Mouse (Mus musculus) large intestine, adult 2 months (tissue): Measurements from ENCODE around the gene Ppox. TPM values are rescaled to one million over a fixed set of nuclear protein-coding genes. Genes with fewer than 3 reads are reported as not detected.

Source experiments
- DNase-seq: peaks from one replicate; pipeline ENCODE4 v3.0.0-alpha.2; 2012; ENCODE audit warnings: low read depth, low spot score
- WGBS: fragments of 180-500 bp; shearing (Covaris S2); methylation state at CpG from one replicate; pipeline ENCODE4 v1.1.7; 2018; 5-methylcytosine and 5-hydroxymethylcytosine counted together
- polyA plus RNA-seq: library from polyadenylated mRNA; depleted of rRNA; stranded (reverse); fragments of >200 nt; gene quantifications from 2 replicates; pipeline ENCODE4 v1.2.3, GENCODE M21; 2012

The Ppox gene
- polyA plus RNA-seq, 1 experiment: 21.9 TPM

- under 1% methylated on average over 49 of the region's 49 CpGs for WGBS
- DNase-seq: no peak
Measured at GRCm38 (mm10) chr1:171287136-171288081, 6.4 kb upstream of the Ppox start, which contains the start of gene Usp21. TSS of gene Usp21 (minus strand) at chr1:171287991.

DNA sequence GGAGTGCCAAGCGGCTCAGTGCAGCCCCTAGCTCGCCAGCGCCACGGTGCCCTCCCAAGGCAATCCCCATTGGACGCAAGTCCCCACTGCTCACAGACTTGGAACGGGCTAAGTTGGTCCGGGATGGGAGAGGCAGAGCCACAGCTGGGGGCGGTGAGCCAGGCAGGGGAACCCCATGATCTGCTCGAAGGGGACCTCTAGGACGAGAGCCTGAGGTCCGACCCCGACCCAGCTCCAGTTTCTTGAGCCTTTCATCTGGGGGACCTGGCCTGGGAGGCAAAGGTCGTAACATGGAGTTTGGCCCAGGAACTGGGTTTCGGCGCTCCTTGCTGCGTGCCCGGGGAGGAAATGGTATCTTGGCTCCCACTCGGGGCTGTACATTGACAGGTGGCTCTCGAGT lies 5.5 kb upstream of the Ppox start:
- WGBS: 89% methylated on average over 19 of the region's 19 CpGs
- no peak for DNase-seq

GRCm38 (mm10) chr1:171285096-171285892 lies 4.3 kb upstream of the Ppox start:
- WGBS: 84% methylated on average over 20 of the region's 20 CpGs
- DNase-seq: no peak

DNA sequence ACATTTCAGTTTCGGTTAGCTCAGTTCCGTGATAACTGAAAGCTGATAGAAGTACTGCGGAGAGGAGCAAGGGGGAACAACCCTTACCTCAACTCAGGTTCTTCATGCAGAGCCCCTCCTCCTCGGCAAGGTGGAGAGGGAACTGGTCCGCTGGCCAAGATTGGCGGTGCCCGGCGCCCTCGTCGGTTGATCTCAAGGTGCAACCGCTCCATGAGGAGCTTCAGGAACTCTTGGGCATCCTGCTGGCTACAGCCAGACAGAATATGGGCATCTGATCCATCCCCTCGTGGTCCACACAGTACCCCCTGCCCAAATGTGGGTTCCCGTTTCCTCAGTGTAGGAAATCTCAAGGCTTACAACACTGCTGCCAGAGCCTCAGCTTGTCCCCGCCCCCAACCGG lies 3.5 kb upstream of the Ppox start:
- 86% methylated on average over 15 of the region's 15 CpGs for WGBS
- DNase-seq: no peak

GRCm38 (mm10) chr1:171283188-171284160 lies 2.5 kb upstream of the Ppox start:
- no peak for DNase-seq
- 88% methylated on average over 18 of the region's 18 CpGs for WGBS

- DNase-seq: no peak
- WGBS: 69% methylated on average over 18 of the region's 18 CpGs
Measured at GRCm38 (mm10) chr1:171282086-171282805, 1.3 kb upstream of the Ppox start.

GRCm38 (mm10) chr1:171281528-171281923 lies 540 bp upstream of the Ppox start:
- under 1% methylated on average over 10 of the region's 10 CpGs for WGBS
- DNase-seq: peak; percentile 72

GRCm38 (mm10) chr1:171280250-171280915 lies 603 bp downstream of the Ppox start:
- 2% methylated on average over 25 of the region's 25 CpGs for WGBS
- DNase-seq: no peak

GRCm38 (mm10) chr1:171279721-171280120 lies 1.3 kb downstream of the Ppox start:
- no peak for DNase-seq
- WGBS: 86% methylated on average over 5 of the region's 5 CpGs

GRCm38 (mm10) chr1:171279012-171279705 lies 1.8 kb downstream of the Ppox start:
- no peak for DNase-seq
- 86% methylated on average over 14 of the region's 14 CpGs for WGBS

DNA sequence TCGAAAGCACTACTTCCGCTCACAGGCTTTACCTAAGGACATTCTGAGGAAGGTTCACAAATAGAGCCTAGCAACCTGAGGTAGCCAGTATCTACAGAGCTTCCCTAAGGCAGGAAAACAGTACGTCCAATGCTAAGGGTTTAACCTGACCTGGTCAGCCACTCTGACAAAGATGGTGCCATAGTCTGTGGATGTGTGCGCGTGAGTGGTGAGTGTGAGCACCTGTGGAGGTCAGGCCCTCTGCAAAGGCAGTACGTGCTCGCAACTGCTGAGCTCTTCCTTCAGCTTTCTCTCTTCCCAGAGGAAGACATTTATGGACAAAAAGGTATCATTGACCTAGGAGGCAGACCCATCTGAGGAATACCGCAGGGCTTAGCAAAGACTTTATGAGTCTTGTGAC lies 2.5 kb downstream of the Ppox start:
- DNase-seq: no peak

GRCm38 (mm10) chr1:171277736-171278135 lies 3.2 kb downstream of the Ppox start:
- WGBS: 86% methylated on average over 10 of the region's 10 CpGs
- no peak for DNase-seq

More for the DNA sequence above, 2.5 kb downstream of the Ppox start:
- 96% methylated on average over 8 of the region's 8 CpGs for WGBS

GRCm38 (mm10) chr1:171276110-171276748 lies 4.8 kb downstream of the Ppox start:
- DNase-seq: no peak
- 88% methylated on average over 14 of the region's 14 CpGs for WGBS

DNA sequence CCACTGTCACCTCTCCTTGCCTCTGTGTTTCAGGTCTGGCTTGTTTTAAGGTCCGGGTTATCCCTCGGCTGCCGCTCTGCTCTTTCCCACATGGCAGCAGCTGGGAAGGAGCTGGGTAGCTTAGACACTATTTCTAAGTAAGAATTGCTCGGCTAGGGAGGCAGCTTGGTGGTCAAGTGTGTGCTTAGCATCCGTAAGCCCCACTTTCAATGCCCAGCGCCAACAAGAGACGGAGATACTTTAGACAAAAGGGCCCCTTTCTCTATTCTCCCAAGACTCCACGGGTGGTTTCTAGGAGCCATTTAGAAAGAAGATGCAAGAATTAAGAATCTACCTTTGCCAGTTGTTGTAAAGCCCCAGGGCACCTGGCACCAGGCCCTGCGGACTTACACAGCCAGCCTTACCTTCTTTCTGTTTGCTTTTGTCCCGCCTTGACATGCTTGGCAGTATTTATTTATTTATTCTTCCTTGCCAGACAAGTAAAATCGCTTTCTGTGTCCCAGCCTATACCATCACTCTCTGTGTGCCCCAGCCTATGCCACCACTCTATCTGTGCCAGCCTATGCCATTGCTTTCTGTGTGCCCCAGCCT lies 5.7 kb downstream of the Ppox start:
- DNase-seq: no peak
- 59% methylated on average over 11 of the region's 11 CpGs for WGBS

DNA sequence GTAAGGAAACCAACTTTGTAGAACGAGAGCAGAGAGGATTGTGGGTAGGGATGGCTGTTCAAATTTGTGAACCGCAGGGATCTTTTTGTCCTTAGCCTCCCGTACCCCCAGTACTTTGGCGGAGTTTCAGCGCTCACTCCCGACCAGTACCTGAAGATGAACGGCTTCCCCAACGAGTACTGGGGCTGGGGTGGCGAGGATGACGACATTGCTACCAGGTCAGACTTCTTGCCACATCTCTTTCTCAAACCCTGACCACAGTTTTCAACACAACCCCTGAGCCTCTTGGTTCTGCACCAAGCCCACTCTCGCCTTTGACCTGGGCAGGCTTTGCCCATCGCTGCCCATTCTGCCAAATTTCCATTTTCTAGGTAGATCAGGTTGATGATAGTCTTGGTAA lies 6.8 kb downstream of the Ppox start:
- DNase-seq: no peak
- 90% methylated on average over 12 of the region's 12 CpGs for WGBS

DNA sequence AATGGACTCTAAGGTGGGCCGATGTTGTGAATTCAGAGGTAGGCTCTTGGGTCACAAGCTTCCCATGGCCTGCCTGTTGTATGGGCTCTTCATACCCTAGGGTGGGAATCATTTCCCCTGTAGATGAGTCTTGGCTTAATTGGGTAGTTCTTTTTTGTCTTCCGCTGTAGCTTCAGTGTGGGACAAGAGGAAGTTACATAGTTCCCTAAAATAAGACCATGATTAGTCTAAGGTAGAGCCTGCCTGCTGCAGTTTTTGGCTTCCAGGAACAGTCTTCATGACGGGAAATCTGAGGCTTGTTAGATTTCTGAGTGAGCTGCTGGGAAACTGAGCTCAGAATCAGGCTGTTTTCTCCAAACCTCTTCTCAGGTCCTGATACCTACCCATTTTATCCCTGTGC lies 8.9 kb downstream of the Ppox start:
- 79% methylated on average over 3 of the region's 3 CpGs for WGBS
- DNase-seq: no peak

DNA sequence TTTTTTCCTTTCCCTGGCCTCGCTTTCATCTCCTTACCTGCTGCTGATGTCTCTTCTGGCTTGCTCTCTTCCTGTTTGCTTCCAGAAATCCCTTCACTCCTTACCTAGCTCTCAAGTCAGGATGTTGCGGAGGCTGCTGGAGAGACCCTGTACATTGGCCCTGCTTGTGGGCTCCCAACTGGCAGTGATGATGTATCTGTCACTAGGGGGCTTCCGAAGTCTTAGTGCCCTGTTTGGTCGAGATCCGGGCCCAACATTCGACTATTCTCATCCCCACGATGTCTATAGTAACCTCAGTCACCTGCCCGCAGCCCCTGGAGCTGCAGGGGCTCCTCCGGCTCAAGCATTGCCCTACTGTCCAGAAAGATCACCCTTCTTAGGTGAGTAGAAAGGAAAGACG lies 9.4 kb downstream of the Ppox start:
- WGBS: 61% methylated on average over 10 of the region's 10 CpGs
- no peak for DNase-seq
